Mouse (Mus musculus): Measurements from ENCODE around the gene Ctcfl.
"Not testable (repeated sequence)": the region's sequence is repeated elsewhere in the genome, so short reads cannot be mapped to it uniquely, and the experiment has no call there.

The Ctcfl gene

DNA sequence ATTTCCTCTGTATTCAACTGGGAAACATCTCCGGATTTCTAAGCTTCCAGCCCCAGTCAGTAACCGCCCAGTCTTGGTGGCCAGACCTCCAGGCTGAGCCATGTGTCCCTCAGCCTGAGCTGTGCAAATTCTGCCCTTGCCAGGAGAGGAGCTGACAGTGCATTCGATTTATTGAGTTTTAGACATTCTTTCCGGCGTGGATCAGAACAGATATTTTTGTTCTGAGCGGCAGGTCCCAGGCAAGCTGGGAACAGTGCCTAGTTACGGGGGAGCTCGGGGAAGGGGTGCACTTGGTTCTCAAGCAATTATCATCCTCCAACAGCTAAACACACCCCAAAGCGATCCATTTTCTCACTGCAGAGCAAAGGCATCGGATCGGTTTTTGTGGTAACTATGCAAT, 24.3 kb upstream of the Ctcfl start:
- DNase-seq (ENCODE audit: low spot score in 2 of 2), result no peak

DNA sequence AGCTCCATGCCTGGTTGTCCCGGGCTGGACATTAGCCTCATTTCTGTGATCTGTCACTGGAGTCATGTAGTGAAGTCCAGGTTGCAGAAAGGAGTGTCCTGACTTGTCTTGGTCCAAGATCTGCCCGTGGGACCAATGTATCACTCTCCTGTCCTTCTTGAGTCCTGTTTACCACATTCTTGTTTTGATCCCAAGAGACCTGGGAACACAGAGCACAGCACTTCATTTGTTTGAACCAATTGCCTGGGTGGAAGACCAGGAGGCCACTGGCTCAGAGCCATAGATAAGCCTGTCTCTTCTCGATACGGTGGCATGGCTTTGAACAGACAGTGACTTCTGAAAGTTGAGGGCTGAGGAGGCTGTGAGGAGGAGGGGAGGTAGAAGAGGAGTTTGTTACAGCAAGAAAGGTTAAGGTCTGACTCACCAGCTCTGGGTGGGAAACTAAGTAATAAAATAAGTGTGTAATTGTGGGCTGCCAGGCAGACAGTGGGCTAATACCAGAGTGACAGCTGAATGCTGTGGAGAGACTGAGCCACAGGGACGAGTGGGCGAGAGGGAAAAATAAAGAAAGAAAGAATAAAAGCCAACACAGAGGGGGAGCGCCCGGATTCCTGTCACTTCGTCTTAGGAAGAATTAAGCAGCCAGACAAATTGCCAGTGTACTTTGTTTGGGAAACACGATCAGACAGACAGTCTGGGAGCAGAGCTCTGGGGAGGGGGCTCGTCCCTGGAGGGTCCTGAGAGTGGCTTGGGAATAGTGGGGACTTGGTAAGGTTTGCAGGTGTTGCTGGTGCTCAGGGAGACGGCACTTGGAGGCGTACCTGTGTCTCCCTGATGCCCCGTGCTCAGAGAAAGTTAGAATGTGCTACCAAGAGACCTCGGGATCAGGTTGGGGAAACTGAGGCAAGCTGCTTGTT, 19.3 kb upstream of the Ctcfl start:
- DNase-seq (ENCODE audit: low spot score in 2 of 2), result no peak

DNA sequence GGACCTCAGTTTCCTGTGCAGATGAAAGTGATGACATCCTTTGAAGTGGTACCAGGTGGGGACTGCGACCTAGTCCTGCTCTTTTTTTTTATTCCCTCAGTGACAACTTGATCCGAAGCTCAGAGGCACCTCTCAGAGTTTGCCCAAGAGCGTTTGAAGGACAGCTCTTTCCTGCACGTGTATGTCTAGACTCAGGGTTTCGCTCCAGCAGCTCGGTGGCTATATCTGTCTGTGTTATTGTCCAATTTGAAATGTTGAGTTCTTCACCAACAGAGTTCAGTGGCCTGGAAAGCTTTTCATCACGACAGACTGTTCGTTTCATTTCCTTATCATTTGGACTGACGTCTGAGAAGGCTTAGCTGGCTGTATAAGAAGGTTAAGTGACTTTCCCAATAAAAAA, 15.4 kb upstream of the Ctcfl start:
- no peak for DNase-seq (ENCODE audit: low spot score in 2 of 2)

DNA sequence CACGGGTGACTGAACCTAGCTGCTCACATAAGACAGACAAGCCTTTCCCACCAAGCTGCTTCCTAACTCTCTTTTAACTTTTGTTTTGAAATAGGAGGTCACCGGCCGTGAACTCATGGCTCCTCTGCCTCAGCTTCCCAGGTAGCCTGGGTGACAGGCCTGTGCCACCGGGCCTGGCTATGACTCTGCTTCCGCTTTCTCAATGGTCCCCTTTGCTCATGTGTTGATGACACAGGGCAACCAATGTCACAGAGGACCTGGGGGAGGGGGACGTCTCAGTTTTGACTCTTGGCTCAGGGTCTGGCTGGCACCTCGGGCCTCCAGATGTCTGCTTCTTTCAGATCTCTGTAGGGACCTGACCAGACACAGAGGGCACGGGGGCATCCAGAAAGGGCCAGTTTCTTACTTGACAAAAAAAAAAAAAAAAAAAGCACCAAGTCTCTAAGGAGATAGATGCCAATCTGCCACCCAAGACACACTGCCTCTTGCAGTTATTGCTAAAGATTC, 13.5 kb upstream of the Ctcfl start:
- no peak for DNase-seq (ENCODE audit: low spot score in 2 of 2)

DNA sequence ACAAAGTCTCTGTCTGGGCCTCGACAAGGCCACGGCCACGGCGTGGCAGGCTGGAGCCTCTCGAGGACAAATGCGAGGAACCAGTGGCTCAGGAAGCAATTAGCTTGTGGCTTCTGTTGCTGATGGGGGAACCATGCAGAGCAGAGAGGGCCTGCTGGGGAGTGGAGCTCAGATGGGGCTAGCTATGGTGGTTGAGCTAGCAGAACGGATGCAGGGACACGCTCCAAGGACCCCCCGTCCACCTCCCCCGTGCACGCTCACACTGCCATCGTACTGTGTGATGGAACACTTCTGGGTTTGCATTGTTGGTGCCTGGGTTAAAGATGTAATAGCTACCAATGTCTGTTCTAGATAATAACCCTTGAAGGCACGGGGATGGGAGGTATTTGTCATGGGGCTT, 12.9 kb upstream of the Ctcfl start:
- no peak for DNase-seq (ENCODE audit: low spot score in 2 of 2)

DNA sequence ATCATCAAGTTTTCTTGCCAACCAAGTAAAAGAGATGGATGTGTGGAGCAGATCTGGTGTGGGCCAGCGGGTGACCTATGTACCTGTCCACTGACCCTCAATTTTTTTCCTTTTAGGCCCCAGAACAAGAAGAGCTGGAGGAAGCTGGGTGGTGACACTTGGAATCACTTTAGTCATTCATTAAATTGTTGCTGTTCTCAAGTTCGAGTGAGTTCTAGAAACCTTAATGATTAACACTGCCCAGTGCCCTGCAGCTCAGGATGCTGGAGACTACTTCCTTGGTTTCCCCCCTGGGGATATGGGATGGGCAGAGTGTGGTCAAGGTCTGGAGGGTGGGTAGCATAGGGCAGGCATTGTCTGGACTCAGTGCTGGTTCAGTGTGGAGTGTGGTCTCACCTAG, 9.8 kb upstream of the Ctcfl start:
- no peak for DNase-seq (ENCODE audit: low spot score in 2 of 2)

DNA sequence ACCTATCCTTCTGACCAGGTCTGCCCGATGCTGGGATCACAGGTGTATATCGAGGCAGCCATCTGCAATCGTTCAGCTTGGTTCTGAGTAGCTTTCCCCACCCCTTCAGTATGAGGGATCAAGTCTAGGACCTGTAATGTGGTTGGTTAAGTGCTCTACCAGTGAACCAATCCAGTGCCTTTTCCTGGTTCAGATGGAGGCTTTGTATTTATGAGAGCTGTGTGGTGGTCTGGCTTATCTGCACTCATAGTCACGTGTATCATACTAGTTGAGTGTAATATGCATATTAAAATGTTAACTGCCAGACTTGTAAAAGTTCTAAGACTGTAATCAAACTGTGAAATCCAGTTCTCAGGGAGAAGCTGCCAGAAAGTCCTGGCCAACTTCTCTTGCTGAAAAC, 7.1 kb upstream of the Ctcfl start:
- DNase-seq (ENCODE audit: low spot score in 2 of 2), result no peak

DNA sequence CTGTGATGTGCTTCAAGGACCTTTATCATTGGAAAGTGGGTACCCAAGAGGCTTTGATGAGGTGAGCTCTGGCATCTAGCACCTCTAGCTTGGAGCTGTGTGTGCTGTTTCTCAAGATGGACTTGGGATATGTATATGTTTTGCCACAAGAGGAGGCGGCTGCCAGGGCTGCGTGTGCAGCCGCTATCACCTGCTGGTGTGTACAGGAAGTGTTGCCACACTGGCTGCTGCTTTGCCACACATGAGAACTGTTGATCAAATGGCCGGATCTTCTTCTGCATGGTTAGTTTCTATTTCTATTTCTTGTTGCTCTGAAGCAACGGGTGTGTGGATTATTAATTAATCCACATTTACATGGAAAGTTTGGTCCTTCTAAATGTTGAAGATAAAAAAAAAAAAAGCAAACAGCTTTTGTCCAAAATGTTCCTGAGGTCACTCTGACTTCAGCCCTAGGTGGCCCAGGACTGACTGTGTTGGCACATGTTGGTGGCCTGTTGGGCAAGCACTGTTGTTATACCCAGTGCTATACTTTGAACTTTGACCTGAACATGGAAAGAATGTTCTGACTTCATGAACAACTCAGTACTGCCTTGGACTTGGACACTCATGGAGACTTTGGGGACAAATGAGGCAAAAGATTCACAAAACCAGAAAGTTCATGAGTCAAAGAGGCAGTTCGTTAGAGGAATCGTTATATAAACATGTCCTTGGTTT, 4.9 kb upstream of the Ctcfl start:
- no peak for DNase-seq (ENCODE audit: low spot score in 2 of 2)

DNA sequence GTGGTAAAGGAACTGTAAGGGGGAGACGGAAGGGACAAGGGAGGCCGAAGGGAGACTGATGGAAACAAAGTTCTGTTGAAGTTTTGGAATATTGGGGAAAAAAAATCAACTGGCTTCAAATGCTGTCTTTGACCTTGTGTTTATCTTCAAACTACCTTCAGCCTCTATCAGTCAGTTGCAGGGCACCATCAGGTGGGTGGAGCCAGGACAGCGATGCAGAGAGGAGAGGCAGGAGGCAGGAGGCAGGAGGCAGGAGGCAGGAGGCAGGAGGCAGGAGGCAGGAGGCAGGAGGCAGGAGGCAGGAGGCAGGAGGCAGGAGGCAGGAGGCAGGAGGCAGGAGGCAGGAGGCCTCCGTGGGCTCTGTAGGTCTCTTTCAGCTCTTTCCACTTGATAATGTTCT, 792 bp upstream of the Ctcfl start:
- DNase-seq (ENCODE audit: low spot score in 2 of 2), result not testable (repeated sequence)

DNA sequence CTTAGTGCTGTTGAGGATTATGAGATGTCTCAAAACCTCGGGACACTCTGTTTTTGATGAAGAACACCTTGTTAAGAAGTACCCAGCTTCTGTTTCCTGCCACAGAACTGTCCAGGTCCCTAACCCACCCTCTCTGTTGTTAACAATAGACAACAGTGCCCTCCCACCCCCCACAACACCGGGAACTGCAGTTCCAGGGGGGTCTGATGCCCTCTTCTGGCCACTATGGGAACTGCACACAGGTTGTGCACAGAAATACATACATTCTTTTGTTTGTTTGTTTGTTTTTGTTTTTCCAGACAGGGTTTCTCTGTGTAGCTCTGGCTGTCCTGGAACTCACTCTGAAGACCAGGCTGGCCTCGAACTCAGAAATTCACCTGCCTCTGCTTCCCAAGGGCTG, 5.5 kb downstream of the Ctcfl start:
- DNase-seq (ENCODE audit: low spot score in 2 of 2), result not testable (repeated sequence)

DNA sequence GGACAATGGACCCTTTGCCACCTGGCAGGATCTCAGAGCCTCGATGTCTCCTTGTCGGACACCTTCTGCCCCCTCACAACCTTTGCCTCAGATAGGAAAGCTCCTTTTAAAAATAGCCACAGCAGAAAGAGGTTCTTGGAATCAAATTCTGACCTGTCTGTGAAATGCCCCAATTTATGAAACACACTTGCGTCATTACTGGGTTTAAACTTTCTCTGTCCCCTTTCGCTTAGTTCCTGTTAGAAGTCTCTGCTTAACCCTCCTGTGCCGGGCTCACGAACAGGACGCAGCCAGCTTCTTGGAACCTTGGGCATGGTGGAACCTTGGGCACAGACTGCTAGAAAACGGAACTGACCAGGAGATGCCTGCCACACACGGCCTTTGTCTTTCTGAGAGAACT, 8.8 kb downstream of the Ctcfl start:
- DNase-seq (ENCODE audit: low spot score in 2 of 2), result no peak

DNA sequence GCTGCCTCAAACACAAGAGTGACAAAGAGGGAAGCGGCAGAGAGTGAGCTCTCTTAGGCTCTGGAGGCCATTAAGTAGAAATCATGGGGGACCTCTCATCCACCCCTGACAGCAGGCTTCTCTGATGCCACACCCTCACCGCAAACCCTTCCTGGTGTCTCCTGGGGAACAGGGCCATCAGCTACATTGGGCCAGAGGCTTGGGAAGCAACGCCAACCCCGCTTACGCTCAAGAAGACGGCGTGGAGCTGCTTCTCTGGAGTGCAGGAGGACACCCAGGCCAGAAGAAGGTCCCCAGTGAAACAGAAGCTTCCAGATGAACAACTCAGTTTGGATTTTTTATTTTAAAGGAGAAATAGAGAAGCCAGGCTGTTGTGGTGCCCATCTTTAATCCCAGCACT, 9.8 kb downstream of the Ctcfl start:
- no peak for DNase-seq (ENCODE audit: low spot score in 2 of 2)

DNA sequence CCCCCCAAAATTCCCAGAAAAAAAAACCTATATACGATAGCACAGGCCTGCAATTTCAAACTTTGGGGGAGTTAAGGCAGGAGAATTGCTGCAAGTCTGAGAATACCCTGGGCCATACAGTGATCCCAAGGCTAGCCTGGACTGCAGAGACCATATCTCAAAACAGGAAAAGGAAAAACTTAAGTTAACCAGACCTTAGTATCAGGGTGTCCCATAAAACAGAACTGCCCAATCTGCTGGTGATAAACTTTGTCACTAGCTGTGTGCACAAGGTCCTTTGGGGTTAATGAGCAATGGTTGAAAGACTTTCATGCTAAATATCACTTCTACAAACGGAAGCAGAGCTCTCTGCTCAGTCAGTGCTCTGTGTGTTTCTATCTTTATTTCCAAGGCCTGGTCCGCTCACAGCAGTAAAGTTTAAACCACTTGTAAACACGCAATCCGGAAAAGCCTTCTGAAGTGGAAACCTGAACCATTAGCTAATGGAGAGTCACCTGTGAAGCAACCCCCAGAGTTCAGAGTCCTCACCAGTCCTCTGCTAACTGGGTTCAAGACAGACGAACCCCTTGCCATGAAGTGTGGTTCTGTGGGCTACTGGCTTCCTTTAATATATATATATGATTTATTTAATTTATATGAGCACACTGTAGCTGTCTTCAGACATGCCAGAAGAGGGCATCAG, 10.7 kb downstream of the Ctcfl start:
- DNase-seq (ENCODE audit: low spot score in 2 of 2), result no peak

DNA sequence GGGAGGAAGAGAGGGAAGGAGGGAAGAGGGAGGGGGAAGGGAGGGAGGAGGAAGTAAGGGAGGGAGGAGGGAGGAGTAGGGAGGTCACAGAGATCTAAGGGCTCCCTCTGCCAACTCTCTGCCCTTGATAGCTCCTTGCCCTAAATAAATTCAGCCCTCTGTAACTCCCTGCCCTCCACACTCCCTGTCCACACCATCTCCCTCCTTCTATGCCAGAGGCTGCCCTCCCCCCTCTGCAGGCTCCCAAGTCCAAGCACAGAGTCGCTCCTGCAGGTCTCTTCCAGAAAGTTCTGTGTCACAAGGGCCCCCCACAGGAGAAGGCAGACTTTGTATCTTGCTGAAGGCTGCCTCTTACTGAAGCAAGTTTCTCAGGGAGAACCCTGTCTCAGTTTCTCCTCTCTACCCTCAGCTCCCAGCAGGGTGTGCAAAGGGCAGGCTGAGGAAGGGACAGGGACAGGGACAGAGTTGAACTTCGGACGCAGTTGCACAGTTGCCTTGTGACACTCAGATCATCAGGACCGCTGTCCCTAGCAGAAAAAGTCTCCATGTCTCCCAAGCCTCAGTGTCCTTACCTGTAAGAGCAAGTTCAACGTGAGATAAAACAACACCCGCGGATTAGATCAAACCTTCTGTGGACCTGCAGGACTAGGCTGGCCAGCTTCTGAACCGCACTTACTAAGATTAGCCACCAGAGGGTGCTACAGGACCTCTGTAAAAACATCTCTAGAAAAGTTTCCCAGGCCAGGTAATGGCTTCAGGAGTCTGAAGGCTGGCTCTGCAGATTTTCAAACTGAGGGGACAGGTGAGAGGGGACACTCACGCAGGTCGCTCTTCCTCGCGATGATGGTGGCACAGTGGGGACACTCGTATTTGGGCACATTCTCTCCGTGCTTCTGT, 12.2 kb downstream of the Ctcfl start:
- peak; percentile 51 to 56 for DNase-seq (ENCODE audit: low spot score in 2 of 2)

DNA sequence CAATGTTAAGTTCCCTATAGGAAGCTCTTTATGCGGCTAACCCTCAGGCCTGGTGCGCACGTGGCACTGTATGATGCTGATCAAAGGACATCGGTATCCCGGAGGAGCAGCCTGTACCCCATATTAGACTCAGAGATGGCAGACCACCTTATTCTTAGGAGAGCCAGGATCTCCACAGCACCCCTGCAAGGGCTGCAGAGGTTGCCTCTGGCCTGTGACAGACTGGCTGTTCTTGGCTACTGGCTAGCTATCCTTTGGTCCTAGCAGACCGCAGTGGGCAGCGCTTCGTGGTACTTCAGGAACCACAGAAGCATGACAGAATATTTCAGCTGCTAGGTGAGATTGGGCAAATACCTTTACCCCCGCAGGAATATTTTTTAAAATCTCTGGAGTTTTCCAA, 12.9 kb downstream of the Ctcfl start:
- DNase-seq (ENCODE audit: low spot score in 2 of 2), result no peak

DNA sequence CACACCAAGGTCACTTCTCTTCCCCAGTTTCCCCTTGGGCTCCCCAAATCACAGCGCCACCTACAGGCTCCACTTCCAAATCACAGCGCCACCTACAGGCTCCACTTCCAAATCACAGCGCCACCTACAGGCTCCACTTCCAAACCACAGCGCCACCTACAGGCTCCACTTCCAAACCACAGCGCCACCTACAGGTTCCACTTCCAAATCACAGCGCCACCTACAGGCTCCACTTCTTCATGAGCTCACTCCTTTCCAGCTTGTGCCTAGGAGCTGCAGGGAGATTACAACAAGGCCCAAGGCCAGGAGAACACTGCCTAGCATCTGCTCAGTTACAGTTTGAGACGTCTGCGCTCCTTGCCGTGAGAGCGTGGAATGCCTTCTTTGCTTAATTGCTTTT, 22.0 kb downstream of the Ctcfl start:
- not testable (repeated sequence) for DNase-seq (ENCODE audit: low spot score in 2 of 2)

DNA sequence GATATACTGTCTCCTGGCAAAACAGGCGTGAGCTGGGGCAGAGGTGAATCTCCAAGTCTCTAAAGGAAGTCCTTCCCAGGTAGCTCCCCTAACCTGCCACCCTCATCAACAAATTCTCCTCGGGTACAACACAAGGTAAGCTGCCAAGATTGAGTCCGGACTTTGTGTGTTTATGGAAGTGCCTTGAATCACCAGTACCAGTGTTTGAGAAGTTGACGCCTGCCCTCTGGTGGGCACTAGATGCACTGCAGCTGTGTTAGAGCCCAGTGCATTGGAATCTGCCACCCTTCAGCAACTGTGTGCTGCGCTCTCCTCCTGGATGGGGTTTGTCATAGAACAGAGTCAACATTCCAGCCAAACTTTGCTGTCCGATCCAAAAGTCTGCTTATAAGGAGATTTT, 29.9 kb downstream of the Ctcfl start:
- peak; percentile 86 to 92 for DNase-seq (ENCODE audit: low spot score in 2 of 2)

DNA sequence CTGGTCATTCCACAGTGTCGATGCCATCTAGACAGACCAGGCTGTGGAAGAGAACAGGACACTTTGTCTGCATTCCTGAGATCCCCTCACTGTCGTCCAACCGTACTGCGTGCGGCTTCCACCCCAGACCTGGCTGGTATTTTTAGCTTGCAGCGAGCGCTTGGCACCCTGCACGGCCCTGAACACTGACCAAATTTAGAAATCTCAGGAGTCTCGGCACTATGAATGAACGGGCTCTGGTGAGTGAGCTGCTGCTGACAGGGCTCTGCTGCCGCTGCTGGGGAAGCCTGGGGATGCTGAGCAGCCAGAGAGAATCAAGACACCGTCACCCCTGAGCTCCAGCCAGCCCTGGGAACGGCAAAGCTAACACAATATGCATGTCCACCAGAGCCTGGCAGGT, 31.9 kb downstream of the Ctcfl start:
- no peak for DNase-seq (ENCODE audit: low spot score in 2 of 2)

DNA sequence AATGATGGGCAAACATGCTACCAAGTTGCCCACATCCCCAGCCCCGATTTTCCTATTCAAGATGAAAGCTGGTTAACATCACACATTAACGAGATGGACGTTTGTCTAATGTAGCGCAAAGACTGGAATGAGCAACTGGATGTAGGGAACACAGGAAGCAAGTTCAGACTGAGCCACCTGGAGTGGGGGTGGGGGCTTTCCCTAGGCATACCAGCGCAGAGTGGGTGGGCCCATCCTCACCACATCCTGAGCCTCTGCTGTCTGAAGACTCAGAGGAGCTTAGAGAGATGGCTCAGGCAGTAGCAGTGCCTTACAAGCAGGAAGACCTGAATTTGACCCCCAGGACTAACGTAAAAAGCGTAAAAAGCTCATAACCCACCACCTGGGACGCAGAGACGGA, 33.6 kb downstream of the Ctcfl start:
- DNase-seq (ENCODE audit: low spot score in 2 of 2), result no peak

DNA sequence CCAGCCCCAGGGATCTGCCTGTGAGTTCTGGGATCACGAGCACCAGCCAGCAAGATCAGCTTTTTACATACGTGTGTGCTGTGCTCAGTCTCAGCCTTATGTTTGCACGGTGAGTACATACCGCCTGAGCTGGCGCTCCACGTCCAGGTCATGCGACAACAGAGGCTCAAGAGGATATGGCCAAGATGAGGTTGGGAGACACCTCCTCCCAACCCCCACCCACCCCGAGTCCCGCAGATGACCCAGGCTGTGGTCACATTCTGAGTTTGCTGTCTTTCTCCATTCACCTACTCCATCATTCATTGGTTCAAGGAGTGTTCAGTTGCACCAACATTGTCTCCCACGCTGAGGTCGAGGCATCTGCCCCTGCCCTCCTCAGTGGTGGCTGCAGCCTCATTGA, 34.5 kb downstream of the Ctcfl start:
- DNase-seq (ENCODE audit: low spot score in 2 of 2), result no peak

DNA sequence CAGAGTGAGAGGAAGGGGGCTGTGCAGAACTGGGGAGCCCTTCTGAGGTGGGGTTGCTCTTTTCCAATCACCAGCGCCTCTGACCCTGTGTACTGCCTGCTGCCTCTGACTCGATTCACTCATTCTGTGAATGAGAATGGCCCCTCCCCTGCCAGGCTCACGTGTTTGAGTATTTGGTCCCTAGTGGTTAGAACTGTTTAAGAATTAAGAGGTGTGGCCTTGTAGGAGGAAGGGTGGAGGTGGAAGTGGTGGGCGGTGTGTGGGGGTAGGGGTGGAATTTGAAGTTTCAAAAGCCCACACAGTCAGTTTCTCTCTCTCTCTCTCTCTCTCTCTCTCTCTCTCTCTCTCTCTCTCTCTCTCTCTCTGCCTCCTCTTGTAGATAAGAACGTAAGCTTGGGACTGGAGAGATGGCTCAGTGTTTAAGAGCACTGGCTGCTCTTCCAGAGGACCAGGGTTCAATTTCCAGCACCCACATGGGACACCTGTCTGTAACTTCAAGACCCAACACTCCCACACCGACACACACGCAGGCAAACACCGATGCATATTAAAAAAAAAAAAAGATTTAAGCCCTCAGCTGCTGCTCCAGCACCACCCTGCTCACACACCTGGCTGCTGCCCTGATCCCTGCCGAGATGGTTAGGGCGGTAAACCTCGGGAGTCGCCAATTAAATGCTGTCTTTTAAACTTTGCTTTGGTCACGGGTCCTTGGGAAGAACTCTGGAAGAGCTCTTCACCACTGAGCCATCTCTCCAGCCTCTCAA, 35.4 kb downstream of the Ctcfl start:
- no peak for DNase-seq (ENCODE audit: low spot score in 2 of 2)
